Mouse (Mus musculus): Measurements from ENCODE around the gene Lamc2.
A peak's percentile ranks its signal among the peaks of the same experiment; 100 is the strongest.

The Lamc2 gene

GRCm38 (mm10) chr1:153174801-153175200, 11.4 kb downstream of the Lamc2 start:
- DNase-seq: peak; percentile 81 to 88

GRCm38 (mm10) chr1:153173276-153173675, 13.0 kb downstream of the Lamc2 start:
- peak; percentile 63 to 70 for DNase-seq

GRCm38 (mm10) chr1:153172291-153172731, 13.9 kb downstream of the Lamc2 start:
- DNase-seq: peak; percentile 32 to 54

GRCm38 (mm10) chr1:153171011-153171410, 15.2 kb downstream of the Lamc2 start:
- no peak for DNase-seq

- DNase-seq: no peak
These were observed 18.0 kb downstream of the Lamc2 start for GRCm38 (mm10) chr1:153168293-153168692.

GRCm38 (mm10) chr1:153163831-153164230, 22.4 kb downstream of the Lamc2 start:
- DNase-seq: no peak

- no peak for DNase-seq
These were observed 27.1 kb downstream of the Lamc2 start for GRCm38 (mm10) chr1:153159137-153159536.

- DNase-seq: no peak
These were observed 29.1 kb downstream of the Lamc2 start for GRCm38 (mm10) chr1:153157021-153157623.

GRCm38 (mm10) chr1:153155364-153155763, 30.9 kb downstream of the Lamc2 start:
- DNase-seq: no peak

GRCm38 (mm10) chr1:153153619-153154137, 32.6 kb downstream of the Lamc2 start:
- peak; percentile 58 to 68 for DNase-seq

GRCm38 (mm10) chr1:153152594-153152993, 33.7 kb downstream of the Lamc2 start:
- peak; percentile 53 to 69 for DNase-seq

GRCm38 (mm10) chr1:153145791-153146190, 40.5 kb downstream of the Lamc2 start:
- DNase-seq: no peak

GRCm38 (mm10) chr1:153144021-153144420, 42.2 kb downstream of the Lamc2 start:
- DNase-seq: no peak

GRCm38 (mm10) chr1:153140747-153141228, 45.5 kb downstream of the Lamc2 start:
- peak; percentile 42 to 54 for DNase-seq

- DNase-seq: no peak
These were observed 46.0 kb downstream of the Lamc2 start for GRCm38 (mm10) chr1:153140265-153140664.

GRCm38 (mm10) chr1:153139635-153140034, 46.6 kb downstream of the Lamc2 start:
- no peak for DNase-seq

- no peak for DNase-seq
These were observed 47.8 kb downstream of the Lamc2 start for GRCm38 (mm10) chr1:153138486-153138885.

GRCm38 (mm10) chr1:153136647-153137046, 49.6 kb downstream of the Lamc2 start:
- peak; percentile 32 to 54 for DNase-seq

GRCm38 (mm10) chr1:153133865-153134781, 52.1 kb downstream of the Lamc2 start:
- DNase-seq: peak in 1 of 2 experiments; percentile 42

GRCm38 (mm10) chr1:153129992-153130713, 56.1 kb downstream of the Lamc2 start:
- DNase-seq: no peak

- no peak for DNase-seq
These were observed 57.5 kb downstream of the Lamc2 start for GRCm38 (mm10) chr1:153128780-153129179.

GRCm38 (mm10) chr1:153127622-153128021, 58.6 kb downstream of the Lamc2 start:
- no peak for DNase-seq

All from kidney, postnatal 4 days (tissue).